Mouse (Mus musculus) intestine, embryonic 15.5 days (tissue): ENCODE results near the gene Phf5a. TPM values are rescaled to one million over a fixed set of nuclear protein-coding genes. Genes with fewer than 3 reads are reported as not detected.
A peak's percentile ranks its signal among the peaks of the same experiment; 100 is the strongest.

ENCODE experiments used
- ATAC-seq: fragments of 200-750 bp; cut with Nextera tagmentation; 2 replicates; pipeline ENCODE4 v1.8.0; 2017; ENCODE audit warnings: moderate TSS enrichment, moderate library complexity
- H3K27ac ChIP-seq: fragments of 300-500 bp; sonication (generic); 2 replicates; pipeline ENCODE4 v1.5.1; 2015; ENCODE audit warnings: mild to moderate bottlenecking, inconsistent platforms
- H3K27me3 ChIP-seq: fragments of 300-500 bp; sonication (generic); replicated peaks from 2 replicates; pipeline ENCODE4 v1.6.1; 2015; ENCODE audit warnings: inconsistent platforms
- H3K36me3 ChIP-seq: fragments of 300-500 bp; sonication (generic); 2 replicates; pipeline ENCODE4 v1.6.1; 2015; ENCODE audit warnings: inconsistent platforms
- H3K4me1 ChIP-seq: fragments of 300-500 bp; sonication (generic); replicated peaks from 2 replicates; pipeline ENCODE4 v1.6.1; 2015; ENCODE audit warnings: inconsistent platforms
- H3K4me2 ChIP-seq: fragments of 300-500 bp; sonication (generic); replicated peaks from 2 replicates; pipeline ENCODE4 v1.6.1; 2015; ENCODE audit warnings: mild to moderate bottlenecking, inconsistent platforms
- H3K4me3 ChIP-seq: fragments of 300-500 bp; sonication (generic); replicated peaks from 2 replicates; pipeline ENCODE4 v1.5.1; 2015; ENCODE audit warnings: inconsistent platforms
- H3K9ac ChIP-seq: fragments of 300-500 bp; sonication (generic); 2 replicates; pipeline ENCODE4 v1.6.1; 2015; ENCODE audit warnings: inconsistent platforms
- H3K9me3 ChIP-seq: fragments of 300-500 bp; sonication (generic); 2 replicates; pipeline ENCODE4 v1.6.1; 2016; ENCODE audit warnings: inconsistent platforms
- WGBS: fragments of 180-500 bp; shearing (Covaris S2); methylation state at CpG from one replicate; pipeline ENCODE4 v1.1.7; 2015; 5-methylcytosine and 5-hydroxymethylcytosine counted together
- polyA plus RNA-seq: library from polyadenylated mRNA; unstranded; fragments of >200 nt; fragmentation: Nextera tagmentation; extraction: Ambion mirVana; gene quantifications from 2 replicates; pipeline ENCODE4 v1.2.1, GENCODE M21; 2015

Gene Phf5a
- polyA plus RNA-seq, 1 experiment from 2014 or later: 120 TPM

DNA sequence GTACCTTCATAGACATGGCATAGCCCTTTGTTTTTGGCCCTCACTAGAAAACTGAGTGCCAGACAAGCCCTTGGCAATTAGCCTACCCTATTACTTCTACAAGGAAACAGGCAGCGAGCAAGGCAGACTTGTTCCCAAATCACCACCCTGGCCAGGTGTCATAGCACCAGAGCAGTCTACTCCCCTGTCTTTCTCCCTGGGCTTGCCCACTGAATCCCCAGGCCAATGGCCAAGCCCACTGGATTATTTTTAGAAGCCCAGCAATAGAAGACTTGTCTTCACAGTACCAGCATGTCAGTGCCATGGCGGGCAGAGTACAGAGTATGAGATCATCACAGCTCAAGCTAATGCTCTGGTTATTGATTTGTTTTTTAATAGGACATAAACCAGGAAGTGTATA lies 27.0 kb upstream of the Phf5a start:
- Histone ChIP-seq H3K4me1 (no peaks in the 10 kb centered on the region), H3K9ac (no peak overlapping the region), H3K36me3 (peaks cover 39% of the 10 kb centered on the region), H3K4me2 (no peak overlapping the region), H3K27ac (no peak overlapping the region), H3K9me3 (no peaks in the 10 kb centered on the region), H3K27me3 (no peaks in the 10 kb centered on the region), H3K4me3 (no peak overlapping the region)
- WGBS: 84% methylated on average over 2 of the region's 2 CpGs
- no peak for ATAC-seq

- H3K9me3 ChIP-seq: no peaks in the 10 kb centered on the region
- no peaks in the 10 kb centered on the region for H3K27me3 ChIP-seq
- no peak overlapping the region for H3K4me3 ChIP-seq
- peak overlapping the region; percentile 25; the same call in 1 of the 2 replicates for H3K27ac ChIP-seq
- no peak overlapping the region for H3K9ac ChIP-seq
- no peaks in the 10 kb centered on the region for H3K4me1 ChIP-seq
- H3K36me3 ChIP-seq: peaks cover 34% of the 10 kb centered on the region
- WGBS: 61% methylated on average over 5 of the region's 5 CpGs
- H3K4me2 ChIP-seq: peak overlapping the region; percentile 17
- peak; percentile 83 for ATAC-seq
Observed at GRCm38 (mm10) chr15:81897607-81898285, 26.0 kb upstream of the Phf5a start.

GRCm38 (mm10) chr15:81896407-81896806 lies 24.7 kb upstream of the Phf5a start:
- Histone ChIP-seq H3K36me3 (peaks cover 30% of the 10 kb centered on the region), H3K27me3 (no peaks in the 10 kb centered on the region), H3K27ac (no peak overlapping the region), H3K4me2 (no peak overlapping the region), H3K9me3 (no peaks in the 10 kb centered on the region), H3K4me3 (no peak overlapping the region), H3K4me1 (no peaks in the 10 kb centered on the region), H3K9ac (no peak overlapping the region)
- 91% methylated on average over 2 of the region's 2 CpGs for WGBS
- ATAC-seq: no peak

DNA sequence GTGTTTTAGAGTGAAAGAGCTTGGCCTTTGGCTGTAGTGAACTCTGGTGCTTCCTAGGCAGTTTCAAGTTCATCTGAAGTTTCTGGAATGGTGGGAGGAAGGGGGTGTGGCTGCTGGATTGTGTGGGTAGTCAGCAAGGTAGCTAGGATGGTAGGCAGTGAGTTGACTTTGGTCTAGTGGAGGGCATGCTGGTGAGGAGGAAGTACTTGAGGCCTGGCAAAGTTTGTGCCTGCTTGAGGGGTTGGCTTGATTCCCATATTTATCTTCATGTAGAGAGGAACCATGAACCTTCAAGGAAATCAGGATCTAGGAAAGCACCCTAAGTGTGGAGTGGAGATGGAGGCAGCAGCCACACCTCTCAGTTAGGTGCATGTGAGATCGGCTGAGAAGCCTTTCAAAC lies 22.3 kb upstream of the Phf5a start:
- ATAC-seq: no peak
- no peaks in the 10 kb centered on the region for H3K27me3 ChIP-seq
- no peak overlapping the region for H3K27ac ChIP-seq
- WGBS: 93% methylated on average over 1 of the region's 1 CpGs
- H3K4me1 ChIP-seq: no peaks in the 10 kb centered on the region
- no peak overlapping the region for H3K4me3 ChIP-seq
- peaks cover 25% of the 10 kb centered on the region for H3K36me3 ChIP-seq
- no peak overlapping the region for H3K9ac ChIP-seq
- no peaks in the 10 kb centered on the region for H3K9me3 ChIP-seq
- H3K4me2 ChIP-seq: no peak overlapping the region

DNA sequence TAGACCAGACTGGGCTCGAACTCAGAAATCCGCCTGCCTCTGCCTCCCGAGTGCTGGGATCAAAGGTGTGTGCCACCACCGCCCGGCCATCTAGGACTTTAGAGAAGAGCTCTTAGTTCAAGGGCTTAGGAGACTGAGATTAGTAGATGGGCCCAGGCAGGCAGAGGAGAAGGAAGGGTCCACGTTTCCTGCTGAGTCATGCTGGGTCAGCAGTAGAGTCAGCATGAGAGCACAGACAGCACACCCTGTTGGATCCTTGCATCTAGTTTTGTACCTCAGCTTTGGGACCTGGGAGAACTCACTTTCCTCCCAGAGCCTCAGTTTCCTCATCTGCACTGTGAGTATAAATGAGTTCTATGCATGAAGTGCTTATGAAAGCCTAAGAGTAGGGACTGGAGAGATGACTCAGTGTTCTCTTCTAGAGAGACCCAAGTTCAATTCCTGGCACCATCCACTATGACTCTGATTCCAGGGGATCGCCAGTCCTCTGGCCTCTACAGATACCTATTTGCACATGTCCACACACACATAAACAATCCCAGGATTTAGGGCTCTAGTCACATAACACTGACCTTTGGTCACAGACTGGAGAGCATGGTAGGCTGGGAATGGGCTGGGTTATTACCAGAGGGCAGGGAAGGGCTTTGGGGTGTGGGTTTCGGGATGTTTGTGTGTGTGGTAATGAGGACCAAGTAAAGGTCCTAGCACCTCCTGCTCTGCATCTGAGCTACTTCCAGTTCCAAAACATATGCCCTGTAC lies 20.3 kb upstream of the Phf5a start:
- H3K4me2 ChIP-seq: no peak overlapping the region
- 93% methylated on average over 8 of the region's 8 CpGs for WGBS
- H3K27me3 ChIP-seq: no peaks in the 10 kb centered on the region
- H3K4me3 ChIP-seq: no peak overlapping the region
- H3K9ac ChIP-seq: no peak overlapping the region
- peaks cover 28% of the 10 kb centered on the region for H3K36me3 ChIP-seq
- no peak overlapping the region for H3K27ac ChIP-seq
- 0 out of 2 replicates have a peak, but pooled peaks have one; percentile 23 for ATAC-seq
- H3K4me1 ChIP-seq: no peaks in the 10 kb centered on the region
- no peaks in the 10 kb centered on the region for H3K9me3 ChIP-seq

GRCm38 (mm10) chr15:81891140-81891802 lies 19.6 kb upstream of the Phf5a start:
- WGBS: 88% methylated on average over 7 of the region's 7 CpGs
- H3K36me3 ChIP-seq: peaks cover 24% of the 10 kb centered on the region

GRCm38 (mm10) chr15:81889175-81889574 lies 17.5 kb upstream of the Phf5a start:
- H3K4me2 ChIP-seq: no peak overlapping the region
- WGBS: 92% methylated on average over 7 of the region's 7 CpGs
- no peak overlapping the region for H3K27ac ChIP-seq
- no peaks in the 10 kb centered on the region for H3K4me1 ChIP-seq
- H3K27me3 ChIP-seq: no peaks in the 10 kb centered on the region
- no peaks in the 10 kb centered on the region for H3K9me3 ChIP-seq
- ATAC-seq: no peak
- no peak overlapping the region for H3K9ac ChIP-seq
- H3K36me3 ChIP-seq: peaks cover 19% of the 10 kb centered on the region
- no peak overlapping the region for H3K4me3 ChIP-seq

More at GRCm38 (mm10) chr15:81891140-81891802, 19.6 kb upstream of the Phf5a start:
- H3K9me3 ChIP-seq: no peaks in the 10 kb centered on the region
- no peaks in the 10 kb centered on the region for H3K27me3 ChIP-seq
- H3K9ac ChIP-seq: no peak overlapping the region
- no peaks in the 10 kb centered on the region for H3K4me1 ChIP-seq
- H3K4me2 ChIP-seq: no peak overlapping the region
- H3K4me3 ChIP-seq: no peak overlapping the region
- no peak for ATAC-seq
- no peak overlapping the region for H3K27ac ChIP-seq

DNA sequence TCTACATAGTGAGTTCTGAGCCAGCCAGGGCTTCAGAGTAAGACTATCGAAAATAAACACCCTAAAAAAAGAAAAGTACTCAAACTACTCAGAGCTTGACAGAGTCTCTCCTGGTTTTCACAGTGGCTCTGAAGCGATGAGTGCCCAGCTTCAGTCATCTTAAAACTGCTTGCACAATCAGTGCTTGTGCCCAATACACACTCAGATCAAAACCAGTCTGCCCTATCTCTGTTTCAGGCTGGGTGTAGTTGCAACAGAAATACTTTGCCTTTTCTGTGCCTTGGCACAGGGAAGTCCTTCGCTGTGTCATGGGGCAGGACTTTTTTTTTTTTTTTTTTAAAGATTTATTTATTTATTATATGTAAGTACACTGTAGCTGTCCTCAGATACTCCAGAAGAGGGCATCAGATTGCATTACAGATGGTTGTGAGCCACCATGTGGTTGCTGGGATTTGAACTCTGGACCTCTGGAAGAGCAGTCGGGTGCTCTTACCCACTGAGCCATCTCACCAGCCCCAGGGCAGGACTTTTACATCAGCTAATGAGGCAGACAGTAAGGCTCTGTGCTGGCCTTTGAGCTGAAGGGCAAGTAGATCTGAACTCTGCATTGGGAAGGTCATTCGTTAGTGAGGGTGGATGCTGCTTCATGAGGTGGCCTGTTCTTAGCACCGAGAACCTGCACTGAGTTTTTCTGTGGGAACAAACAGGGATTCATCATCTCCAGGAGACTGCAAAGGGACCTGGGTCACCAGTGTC lies 15.3 kb upstream of the Phf5a start:
- Histone ChIP-seq H3K9ac (no peak overlapping the region), H3K4me2 (no peak overlapping the region), H3K36me3 (peaks cover 14% of the 10 kb centered on the region), H3K4me3 (no peak overlapping the region), H3K27me3 (no peaks in the 10 kb centered on the region), H3K9me3 (no peaks in the 10 kb centered on the region), H3K4me1 (no peaks in the 10 kb centered on the region), H3K27ac (no peak overlapping the region)
- no peak for ATAC-seq
- WGBS: 92% methylated on average over 6 of the region's 6 CpGs

DNA sequence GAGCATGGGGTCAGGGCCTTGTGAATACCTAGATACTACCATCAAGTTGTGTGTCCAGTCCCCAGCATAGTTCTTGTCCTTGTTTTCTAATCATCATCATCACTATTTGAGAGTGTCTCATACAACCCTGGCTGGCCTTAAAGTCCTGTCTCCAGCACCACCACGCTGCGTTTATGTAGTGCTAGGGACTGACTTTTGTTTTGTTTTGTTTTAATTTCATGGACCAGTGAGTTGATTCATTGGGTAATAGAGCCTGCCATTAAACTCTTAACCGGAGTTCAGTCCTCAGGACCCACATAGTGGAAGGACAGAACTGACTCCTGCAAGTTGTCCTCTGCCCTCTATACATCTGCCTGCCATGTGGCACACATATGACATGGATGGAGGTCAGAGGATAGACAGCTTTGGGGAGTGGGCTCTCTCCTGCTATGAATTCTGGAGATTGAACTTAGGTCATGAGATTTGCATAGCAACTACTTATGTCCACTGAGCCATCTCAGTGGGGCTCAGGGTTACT lies 13.8 kb upstream of the Phf5a start:
- Histone ChIP-seq H3K27me3 (no peaks in the 10 kb centered on the region), H3K9ac (no peak overlapping the region), H3K36me3 (peaks cover 9% of the 10 kb centered on the region; the same call in 1 of the 2 replicates), H3K27ac (no peak overlapping the region), H3K4me3 (no peak overlapping the region), H3K4me1 (no peaks in the 10 kb centered on the region), H3K9me3 (no peaks in the 10 kb centered on the region), H3K4me2 (no peak overlapping the region)
- WGBS: 88% methylated on average over 3 of the region's 3 CpGs
- ATAC-seq: no peak

GRCm38 (mm10) chr15:81882348-81882747 lies 10.6 kb upstream of the Phf5a start:
- Histone ChIP-seq H3K27me3 (no peaks in the 10 kb centered on the region), H3K9me3 (no peaks in the 10 kb centered on the region), H3K36me3 (no peaks in the 10 kb centered on the region), H3K9ac (no peak overlapping the region), H3K27ac (no peak overlapping the region), H3K4me2 (no peak overlapping the region), H3K4me1 (0 out of 2 replicates have a peak, but pooled peaks cover 4% of the 10 kb centered on the region), H3K4me3 (no peak overlapping the region)
- peak; percentile 60; the same call in 1 of the 2 replicates for ATAC-seq
- 88% methylated on average over 3 of the region's 3 CpGs for WGBS

DNA sequence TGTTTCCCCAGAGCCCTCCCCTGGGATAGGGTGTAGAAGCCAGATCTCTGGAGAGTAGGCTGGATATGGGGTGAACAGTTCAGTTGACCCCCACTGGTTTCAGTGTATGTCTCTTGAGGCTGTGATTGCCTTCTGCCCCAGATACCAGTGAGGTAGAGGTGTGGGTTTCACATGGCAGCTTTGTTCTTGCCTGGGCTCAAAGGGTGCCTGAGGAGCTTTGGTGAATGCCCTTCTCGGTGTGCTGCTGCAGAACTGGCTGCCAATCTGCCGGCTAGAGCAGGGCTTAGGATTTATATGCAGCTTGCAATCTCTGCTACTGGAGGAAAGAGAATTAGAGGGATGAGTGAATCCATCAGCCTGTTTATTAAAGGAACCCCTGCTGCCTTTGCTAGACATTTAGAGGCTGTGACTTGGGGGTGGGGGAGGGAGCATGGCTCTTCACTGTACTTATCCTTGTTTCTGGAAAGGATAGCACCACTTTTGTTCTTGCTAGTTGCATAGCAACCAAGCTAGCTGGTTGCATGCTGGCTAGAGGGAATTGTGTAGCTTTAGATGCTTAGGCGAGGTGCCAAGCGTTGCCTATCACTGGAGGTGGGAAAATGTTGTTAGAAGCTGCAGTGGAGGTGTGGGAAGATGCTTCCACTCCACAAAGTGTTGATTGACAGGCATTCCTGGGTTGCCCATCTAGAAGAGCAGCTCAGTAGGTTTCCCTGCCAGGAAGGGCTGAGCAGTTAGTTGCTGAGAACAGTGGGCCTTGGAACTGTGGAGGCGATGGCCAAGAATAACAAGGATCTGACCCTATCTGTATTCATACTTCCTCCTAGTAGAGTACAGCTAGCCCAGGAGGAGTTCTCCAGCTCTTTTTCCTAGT lies 8.1 kb upstream of the Phf5a start:
- Histone ChIP-seq H3K27ac (no peak overlapping the region), H3K9me3 (no peaks in the 10 kb centered on the region), H3K9ac (no peak overlapping the region), H3K4me2 (no peak overlapping the region; the same call in 1 of the 2 replicates), H3K4me3 (no peak overlapping the region), H3K27me3 (no peaks in the 10 kb centered on the region), H3K4me1 (0 out of 2 replicates have a peak, but pooled peaks cover 4% of the 10 kb centered on the region), H3K36me3 (no peaks in the 10 kb centered on the region)
- WGBS: 83% methylated on average over 5 of the region's 5 CpGs
- no peak for ATAC-seq
